Mouse (Mus musculus): Measurements from ENCODE around the gene Plch1.

Plch1 gene

GRCm38 (mm10) chr3:63852828-63853227 lies 46.4 kb downstream of the Plch1 start:
- no peak for DNase-seq

DNA sequence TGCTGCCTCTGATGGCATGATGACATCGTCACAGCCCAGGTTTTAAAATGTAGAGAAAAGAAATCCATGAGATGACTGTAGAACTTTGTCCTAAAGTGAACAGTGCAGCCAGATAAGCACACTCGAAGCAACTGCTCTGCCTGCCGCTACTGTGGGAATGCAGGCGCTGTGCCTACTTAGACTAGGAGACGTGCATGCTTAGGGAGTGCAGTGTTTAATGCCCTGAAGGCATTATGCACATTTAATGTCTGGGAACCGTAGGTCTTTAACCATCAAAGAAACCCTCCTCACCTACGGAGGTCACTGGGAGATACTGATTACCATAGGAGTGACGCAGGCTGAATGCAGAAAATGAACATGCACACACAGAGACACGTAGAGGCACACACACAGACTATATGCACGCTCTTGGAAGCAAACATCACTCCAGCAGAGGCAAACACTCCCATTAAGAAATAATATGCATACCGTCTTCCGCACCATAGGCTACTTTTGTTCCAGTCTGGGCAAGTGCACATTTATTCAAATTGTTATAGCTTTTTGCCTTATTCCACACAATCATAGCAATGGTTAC lies 48.1 kb downstream of the Plch1 start:
- DNase-seq = peak; percentile 35

GRCm38 (mm10) chr3:63849765-63850346 lies 49.4 kb downstream of the Plch1 start:
- no peak for DNase-seq

- no peak for DNase-seq
Measured at GRCm38 (mm10) chr3:63844141-63844540, 55.1 kb downstream of the Plch1 start.

DNA sequence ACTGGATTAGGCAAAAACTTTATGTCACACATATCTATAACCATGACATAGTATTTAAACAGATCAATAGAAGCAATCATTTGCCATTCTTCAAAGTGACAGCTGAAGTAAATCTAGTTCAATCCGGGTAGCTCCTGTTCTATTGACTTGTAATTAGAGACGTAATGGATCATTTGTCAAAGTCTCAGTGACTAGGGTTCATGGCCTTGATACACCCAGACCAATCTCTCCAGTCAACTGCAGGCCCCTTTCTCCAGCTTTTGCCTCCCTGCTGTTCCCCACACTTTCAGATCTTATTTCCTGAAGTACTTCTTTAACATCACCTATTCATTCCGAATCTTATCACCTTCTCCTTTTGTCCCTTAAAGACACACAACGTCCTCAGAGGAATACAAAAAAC lies 56.8 kb downstream of the Plch1 start:
- DNase-seq = no peak

DNA sequence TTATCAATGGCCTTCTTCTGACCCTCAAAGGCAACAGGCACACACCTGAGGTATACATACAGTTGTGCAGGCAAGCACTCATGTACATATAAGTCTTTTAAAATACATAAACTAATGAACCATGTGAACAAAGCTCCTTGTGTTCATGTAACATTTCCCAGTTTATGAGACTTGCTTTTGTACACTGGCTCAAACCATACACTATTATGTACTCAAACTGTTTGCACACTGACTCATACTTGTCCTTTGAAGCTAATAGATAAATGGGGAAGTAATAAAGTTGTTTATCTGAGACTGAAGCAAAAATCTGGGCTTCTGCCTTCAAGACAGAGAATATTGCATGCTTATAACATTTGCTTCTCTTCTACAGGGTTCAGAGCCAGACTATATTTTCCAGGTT lies 61.5 kb downstream of the Plch1 start:
- no peak for DNase-seq

DNA sequence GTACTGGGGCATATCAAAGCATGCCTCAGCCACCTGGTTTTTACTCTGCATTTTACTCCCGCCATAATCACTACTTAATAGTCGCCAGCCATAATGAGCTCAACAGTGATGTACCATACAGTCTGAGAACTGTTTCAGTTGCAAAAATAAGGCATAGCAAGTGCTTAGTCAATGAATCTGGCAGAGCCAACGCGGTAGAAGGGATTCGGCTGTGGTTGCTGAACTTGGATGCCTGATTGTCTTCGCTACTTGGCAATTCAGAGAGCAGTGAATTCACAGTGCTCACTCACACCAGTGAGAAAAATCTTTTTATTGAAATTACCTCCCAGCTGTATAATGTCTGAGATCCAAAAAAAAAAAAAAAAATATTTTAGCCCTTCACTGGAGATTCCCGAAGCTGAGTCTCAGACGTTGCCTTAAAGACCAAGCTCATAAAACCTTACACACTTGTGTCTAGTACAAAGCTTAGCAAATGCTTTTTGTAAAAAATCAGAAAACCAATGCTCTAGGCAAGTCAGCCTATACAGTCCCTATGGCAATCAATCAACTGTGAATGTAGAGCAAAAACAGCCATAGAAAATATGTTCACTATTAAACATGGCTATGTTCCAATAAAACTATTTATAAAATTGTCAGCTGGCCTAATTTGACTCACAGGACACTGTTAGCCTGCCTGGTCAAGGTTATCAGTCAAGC lies 62.2 kb downstream of the Plch1 start:
- no peak for DNase-seq

DNA sequence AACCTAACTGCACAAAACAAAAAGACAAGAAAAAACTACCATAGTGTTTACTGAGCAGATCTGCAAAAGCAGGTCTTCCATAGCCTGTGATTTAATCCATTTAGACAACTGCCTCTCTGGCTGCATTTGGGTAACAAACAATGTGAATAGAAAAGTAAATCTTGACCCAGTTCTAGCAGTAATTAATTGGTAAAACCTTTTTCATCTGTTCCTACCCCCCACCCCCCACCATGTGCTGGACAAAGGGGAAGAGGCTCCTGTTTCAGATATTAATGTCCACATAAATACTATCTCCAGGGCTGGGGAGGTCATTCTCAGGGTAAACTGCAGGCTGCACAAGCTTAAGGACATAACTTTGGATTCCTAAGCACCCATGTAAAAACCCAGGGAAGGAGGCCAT lies 63.5 kb downstream of the Plch1 start:
- DNase-seq = no peak

GRCm38 (mm10) chr3:63823874-63824400 lies 75.3 kb downstream of the Plch1 start:
- no peak for DNase-seq

DNA sequence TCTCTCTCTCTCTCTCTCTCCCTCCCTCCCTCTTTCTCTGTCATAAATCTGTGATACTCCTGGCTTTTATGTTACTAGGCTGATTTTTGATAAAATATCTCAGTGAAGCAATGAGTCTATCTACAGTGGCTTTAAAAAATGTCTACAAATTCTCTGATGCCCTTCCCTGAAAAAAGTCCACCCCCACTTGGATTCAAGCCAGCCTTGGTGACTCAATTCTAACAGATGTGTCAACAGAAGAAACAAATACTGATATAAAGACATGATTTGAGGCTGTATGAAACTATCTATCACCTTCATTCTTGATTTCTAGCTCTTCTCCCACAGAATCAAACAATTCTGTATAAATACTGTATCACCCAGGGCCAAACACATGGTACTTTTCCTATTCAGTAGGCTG lies 76.6 kb downstream of the Plch1 start:
- DNase-seq = no peak

DNA sequence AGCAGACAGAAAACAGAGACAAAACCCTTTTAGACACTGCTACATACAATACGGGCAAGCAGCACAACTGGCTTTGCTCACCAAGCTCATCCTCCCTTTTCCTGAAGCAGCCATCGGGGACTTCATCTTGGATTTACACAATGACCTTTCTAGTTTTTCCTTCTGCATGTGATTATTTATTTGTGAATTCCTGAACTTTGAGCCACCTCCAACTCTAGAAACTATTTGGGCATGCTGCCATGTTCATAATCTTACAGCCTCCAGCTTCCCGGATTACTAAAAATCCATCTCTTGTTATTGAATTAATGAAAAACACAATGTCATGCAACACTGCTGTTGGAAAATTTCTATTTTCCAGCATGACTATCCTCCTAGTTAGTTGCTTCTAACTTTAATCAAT lies 84.1 kb downstream of the Plch1 start:
- DNase-seq = no peak

DNA sequence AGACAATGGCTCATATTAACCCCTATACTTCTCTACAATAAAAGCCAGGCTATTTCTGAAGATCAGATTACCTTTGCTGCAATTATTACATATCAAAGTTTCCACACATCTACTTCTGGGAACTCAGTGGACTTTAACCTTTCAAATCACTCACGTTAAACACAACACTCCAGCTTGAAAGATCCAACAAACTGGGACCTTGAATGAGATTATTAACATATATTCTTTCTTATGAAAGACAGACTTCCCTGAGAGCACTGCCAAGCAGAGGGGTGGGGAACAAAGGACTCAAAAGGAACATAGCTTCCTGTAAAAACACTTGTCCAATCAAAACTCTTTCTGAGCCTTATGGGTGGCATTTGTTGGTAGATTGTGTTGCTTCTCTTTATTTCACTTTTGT lies 85.1 kb downstream of the Plch1 start:
- DNase-seq = no peak

- no peak for DNase-seq
Measured at GRCm38 (mm10) chr3:63806906-63807305, 92.4 kb downstream of the Plch1 start.

GRCm38 (mm10) chr3:63805496-63805895 lies 93.8 kb downstream of the Plch1 start:
- DNase-seq = no peak

DNA sequence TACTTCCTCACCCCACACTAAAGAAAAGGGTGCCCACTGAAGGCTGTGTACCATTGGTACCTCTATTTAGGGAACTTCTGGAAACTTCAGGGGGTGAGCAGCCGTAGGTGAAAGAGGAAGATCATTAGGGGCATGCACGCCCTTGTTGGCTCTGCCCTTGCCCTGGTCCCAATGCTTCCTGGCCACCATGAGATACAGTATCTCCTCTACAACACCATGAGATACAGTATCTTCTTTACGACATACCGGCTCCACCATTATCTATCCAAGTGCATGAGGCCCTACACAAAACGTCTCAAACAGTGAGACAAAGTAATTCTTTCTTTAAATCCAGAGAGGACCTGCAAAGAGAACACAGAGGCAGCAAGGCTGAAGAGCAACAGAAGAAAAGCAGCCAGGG lies 98.6 kb downstream of the Plch1 start:
- no peak for DNase-seq

GRCm38 (mm10) chr3:63786805-63787365 lies 112.4 kb downstream of the Plch1 start:
- DNase-seq = no peak

- no peak for DNase-seq
Measured at GRCm38 (mm10) chr3:63772617-63773305, 126.5 kb downstream of the Plch1 start.

DNA sequence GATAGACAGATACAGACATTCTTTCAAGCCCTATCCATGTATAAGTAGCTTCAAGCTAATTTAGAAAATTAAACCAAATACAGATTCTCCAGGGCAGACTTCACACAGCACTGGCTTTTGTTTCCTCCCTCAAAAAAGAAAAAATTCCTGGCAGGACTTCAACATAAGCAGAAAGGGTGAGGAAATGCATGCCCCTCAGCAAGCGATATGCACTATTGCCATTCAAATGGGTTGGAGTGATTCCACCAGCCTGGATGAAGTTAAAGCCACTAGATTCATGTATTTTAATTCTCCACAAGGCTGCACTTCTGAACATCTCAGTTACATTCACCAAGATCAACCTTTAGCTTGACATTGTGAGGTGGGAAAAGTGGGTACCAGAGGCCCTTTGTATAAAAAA lies 138.5 kb downstream of the Plch1 start:
- no peak for DNase-seq

DNA sequence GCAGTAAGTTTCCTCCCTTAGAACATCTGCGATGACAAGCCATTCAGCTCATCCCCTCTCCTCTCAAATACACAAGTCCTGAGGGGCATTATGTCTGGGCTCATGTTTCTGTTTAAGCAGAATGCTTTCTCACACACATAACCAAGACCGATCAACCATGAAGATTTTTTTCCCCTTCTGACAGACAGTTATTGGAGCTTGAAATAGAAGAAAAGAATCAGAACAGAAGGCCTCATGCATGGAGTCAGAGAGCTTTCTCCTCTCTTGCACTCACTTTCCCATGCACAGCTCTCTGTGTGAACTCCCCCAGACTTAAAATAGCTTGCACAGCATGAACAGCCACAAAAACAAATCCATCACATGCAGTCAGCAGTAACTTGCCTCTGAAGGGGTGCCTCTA lies 159.2 kb downstream of the Plch1 start:
- DNase-seq = no peak

GRCm38 (mm10) chr3:63728325-63728724 lies 170.9 kb downstream of the Plch1 start:
- DNase-seq = no peak

- no peak for DNase-seq
Measured at GRCm38 (mm10) chr3:63726667-63727342, 172.5 kb downstream of the Plch1 start.

DNA sequence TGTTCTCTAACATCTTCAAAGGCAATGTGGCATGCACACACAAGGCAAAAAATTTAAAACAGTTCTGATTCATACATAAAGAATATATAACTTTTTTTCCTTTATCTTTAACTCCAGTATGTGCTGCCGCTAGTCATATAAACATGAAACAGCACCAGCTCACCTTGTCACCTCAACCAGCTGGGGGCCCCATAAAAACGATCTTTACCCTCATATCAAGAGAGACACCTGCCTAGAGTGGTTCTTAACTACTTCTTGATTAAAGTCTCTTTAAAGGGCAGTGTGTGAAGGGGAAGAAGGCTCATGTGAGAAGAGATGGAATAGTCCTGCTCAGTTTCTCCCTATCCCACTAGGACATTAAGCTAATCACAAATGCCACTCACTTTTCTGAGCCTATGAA lies 205.6 kb downstream of the Plch1 start:
- DNase-seq = no peak

- DNase-seq = no peak
Measured at GRCm38 (mm10) chr3:63692727-63693126, 206.5 kb downstream of the Plch1 start.

Measured in right cerebral cortex, postnatal 25 days (tissue).